Mouse (Mus musculus) embryonic fibroblast, embryonic 13.5 days (primary cell): ENCODE results near the gene Pspn.

Source experiments
- CTCF ChIP-seq: IDR thresholded peaks from 2 replicates; pipeline ENCODE4 v1.5.1; 2011; ENCODE audit warnings: mild to moderate bottlenecking, control low read depth, low read length, moderate library complexity, borderline replicate concordance; ENCODE audit not compliant: insufficient read depth
- POLR2A ChIP-seq: IDR thresholded peaks from 2 replicates; pipeline ENCODE4 v1.6.1; 2011; ENCODE audit warnings: low read depth, mild to moderate bottlenecking, control low read depth, low read length, moderate library complexity

- TF ChIP-seq CTCF = no peak
- TF ChIP-seq POLR2A = no peak
These were observed 14.9 kb downstream of the Pspn start for GRCm38 (mm10) chr17:56984886-56985285.
